Mouse (Mus musculus) hindbrain, postnatal 0 days (tissue): Measurements from ENCODE around the gene Slc25a41. TPM values are rescaled to one million over a fixed set of nuclear protein-coding genes. Genes with fewer than 3 reads are reported as not detected.
A peak's percentile ranks its signal among the peaks of the same experiment; 100 is the strongest.

Experiments used
- ATAC-seq: fragments of 200-750 bp; cut with Nextera tagmentation; 2 replicates; pipeline ENCODE4 v1.8.0; 2017; ENCODE audit warnings: mild to moderate bottlenecking, moderate TSS enrichment, moderate library complexity
- DNase-seq: peaks from one replicate; pipeline ENCODE4 v3.0.0-alpha.2; 2015; ENCODE audit warnings: low spot score
- H3K27ac ChIP-seq: fragments of 300-500 bp; sonication (generic); 2 replicates; pipeline ENCODE4 v1.5.1; 2014; ENCODE audit warnings: mild to moderate bottlenecking
- H3K27me3 ChIP-seq: fragments of 300-500 bp; sonication (generic); 2 replicates; pipeline ENCODE4 v1.6.1; 2014; ENCODE audit warnings: low read length, mixed read lengths; ENCODE audit not compliant: insufficient read depth
- H3K36me3 ChIP-seq: fragments of 300-500 bp; sonication (generic); 2 replicates; pipeline ENCODE4 v1.6.1; 2014; ENCODE audit warnings: low read length, mixed read lengths; ENCODE audit not compliant: insufficient read depth
- H3K4me1 ChIP-seq: fragments of 300-500 bp; sonication (generic); 2 replicates; pipeline ENCODE4 v1.6.1; 2014; ENCODE audit warnings: antibody characterized with exemption, low read length, mixed read lengths; ENCODE audit not compliant: insufficient read depth
- H3K4me2 ChIP-seq: fragments of 300-500 bp; sonication (generic); 2 replicates; pipeline ENCODE4 v1.6.1; 2014; ENCODE audit warnings: low read depth, mild to moderate bottlenecking, low read length, moderate library complexity, mixed read lengths
- H3K4me3 ChIP-seq: fragments of 300-500 bp; sonication (generic); 2 replicates; pipeline ENCODE4 v1.5.1; 2014; ENCODE audit warnings: low read length
- H3K9ac ChIP-seq: fragments of 300-500 bp; sonication (generic); replicated peaks from 2 replicates; pipeline ENCODE4 v1.6.1; 2014; ENCODE audit warnings: mild to moderate bottlenecking, low read length, moderate library complexity, mixed read lengths
- H3K9me3 ChIP-seq: fragments of 300-500 bp; sonication (generic); 2 replicates; pipeline ENCODE4 v1.6.1; 2016; ENCODE audit warnings: low read length, mixed read lengths
- CTCF ChIP-seq: IDR thresholded peaks from 2 replicates; pipeline ENCODE4 v1.5.1; 2016; ENCODE audit warnings: antibody characterized with exemption, control low read depth, low read depth
- WGBS: fragments of 180-500 bp; shearing (Covaris S2); extraction: QIAGEN DNeasy Blood & Tissue Kit; methylation state at CpG from one replicate; pipeline ENCODE4 v1.1.7; 2014; 5-methylcytosine and 5-hydroxymethylcytosine counted together
- polyA plus RNA-seq: library from polyadenylated mRNA; unstranded; fragments of >200 nt; fragmentation: Nextera tagmentation; extraction: Ambion mirVana; gene quantifications from 2 replicates; pipeline ENCODE4 v1.2.1, GENCODE M21; 2015
- total RNA-seq: library from RNA; depleted of rRNA; stranded (reverse); fragments of >200 nt; gene quantifications from 2 replicates; pipeline ENCODE4 v1.2.3, GENCODE M21; 2014

Gene Slc25a41
- total and polyA plus RNA-seq, 2 experiments from 2014 or later: not detected

GRCm38 (mm10) chr17:56999414-56999813 lies 42.0 kb downstream of the Slc25a41 start:
- H3K4me3 ChIP-seq: no peak overlapping the region
- no peak overlapping the region for H3K4me2 ChIP-seq
- ATAC-seq (no peak), DNase-seq (no peak)
- H3K27ac ChIP-seq: no peak overlapping the region
- no peak overlapping the region for H3K9ac ChIP-seq
- no peak for TF ChIP-seq CTCF
- no peaks in the 10 kb centered on the region for H3K9me3 ChIP-seq
- WGBS: 93% methylated on average over 9 of the region's 9 CpGs
- peaks cover 45% of the 10 kb centered on the region; the same call in 1 of the 2 replicates for H3K36me3 ChIP-seq
- H3K27me3 ChIP-seq: no peaks in the 10 kb centered on the region
- H3K4me1 ChIP-seq: 0 out of 2 replicates have a peak, but pooled peaks cover 3% of the 10 kb centered on the region

GRCm38 (mm10) chr17:56997029-56997667 lies 44.3 kb downstream of the Slc25a41 start, which contains the start of gene Alkbh7:
Gene Alkbh7 (plus strand): TSS chr17:56997339.
- WGBS: under 1% methylated on average over 37 of the region's 38 CpGs
- peak; percentile 98 for ATAC-seq
- Histone ChIP-seq H3K9ac (peak within 1 kb of the TSS; percentile 71), H3K4me3 (peak within 1 kb of the TSS; percentile 85), H3K4me2 (peak within 1 kb of the TSS; percentile 73), H3K27me3 (no peaks in the 10 kb centered on the region), H3K27ac (peak within 1 kb of the TSS; percentile 86), H3K4me1 (0 out of 2 replicates have a peak, but pooled peaks cover 3% of the 10 kb centered on the region), H3K9me3 (no peaks in the 10 kb centered on the region), H3K36me3 (peaks cover 45% of the 10 kb centered on the region)
- peak; percentile 96 for DNase-seq
- peak; percentile 84 for TF ChIP-seq CTCF

GRCm38 (mm10) chr17:56996506-56996905 lies 44.9 kb downstream of the Slc25a41 start:
- Histone ChIP-seq H3K36me3 (peaks cover 45% of the 10 kb centered on the region), H3K4me2 (peak overlapping the region; percentile 73), H3K4me1 (0 out of 2 replicates have a peak, but pooled peaks cover 3% of the 10 kb centered on the region), H3K27me3 (no peaks in the 10 kb centered on the region), H3K9ac (no peak overlapping the region), H3K9me3 (no peaks in the 10 kb centered on the region), H3K4me3 (no peak overlapping the region), H3K27ac (peak overlapping the region; percentile 86; the same call in 1 of the 2 replicates)
- ATAC-seq (no peak), DNase-seq (no peak)
- no peak for TF ChIP-seq CTCF
- WGBS: 76% methylated on average over 2 of the region's 2 CpGs

GRCm38 (mm10) chr17:56995046-56995445 lies 46.4 kb downstream of the Slc25a41 start:
- Histone ChIP-seq H3K27me3 (no peaks in the 10 kb centered on the region), H3K4me3 (no peak overlapping the region), H3K36me3 (peaks cover 40% of the 10 kb centered on the region), H3K9me3 (no peaks in the 10 kb centered on the region), H3K27ac (no peak overlapping the region), H3K9ac (no peak overlapping the region), H3K4me1 (peaks cover 9% of the 10 kb centered on the region), H3K4me2 (no peak overlapping the region)
- DNase-seq (no peak), ATAC-seq (no peak)
- TF ChIP-seq CTCF: no peak
- WGBS: 91% methylated on average over 8 of the region's 8 CpGs

- Histone ChIP-seq H3K9ac (peak overlapping the region; percentile 79), H3K4me2 (peak overlapping the region; percentile 89), H3K27ac (no peak overlapping the region), H3K4me3 (peak overlapping the region; percentile 77), H3K9me3 (no peaks in the 10 kb centered on the region), H3K36me3 (peaks cover 29% of the 10 kb centered on the region), H3K4me1 (peaks cover 6% of the 10 kb centered on the region), H3K27me3 (no peaks in the 10 kb centered on the region)
- DNase-seq: no peak
- no peak for ATAC-seq
- 74% methylated on average over 2 of the region's 2 CpGs for WGBS
- TF ChIP-seq CTCF: no peak
These were observed 50.5 kb downstream of the Slc25a41 start for GRCm38 (mm10) chr17:56990966-56991365.

GRCm38 (mm10) chr17:56990115-56990746 lies 51.2 kb downstream of the Slc25a41 start, which contains the start of gene Clpp:
Gene Clpp (plus strand): TSS chr17:56990305.
- H3K9me3 ChIP-seq: no peaks in the 10 kb centered on the region
- DNase-seq (peak; percentile 98), ATAC-seq (peak; percentile 97)
- H3K36me3 ChIP-seq: peaks cover 22% of the 10 kb centered on the region
- peak within 1 kb of the TSS; percentile 79 for H3K9ac ChIP-seq
- no peaks in the 10 kb centered on the region for H3K27me3 ChIP-seq
- WGBS: under 1% methylated on average over 52 of the region's 52 CpGs
- peak within 1 kb of the TSS; percentile 77 for H3K4me3 ChIP-seq
- peaks cover 6% of the 10 kb centered on the region for H3K4me1 ChIP-seq
- TF ChIP-seq CTCF: no peak; the same call in 1 of the 2 replicates
- peak within 1 kb of the TSS; percentile 89 for H3K4me2 ChIP-seq
- H3K27ac ChIP-seq: peak within 1 kb of the TSS; percentile 82
